Mouse (Mus musculus): ENCODE results near the gene Fhad1.
A peak's percentile ranks its signal among the peaks of the same experiment; 100 is the strongest.
"Not testable (repeated sequence)": the region's sequence is repeated elsewhere in the genome, so short reads cannot be mapped to it uniquely, and the experiment has no call there.

The Fhad1 gene

GRCm38 (mm10) chr4:142039662-142040353 is 24.9 kb upstream of the Fhad1 start:
- no peak for DNase-seq (ENCODE audit: low read depth)

GRCm38 (mm10) chr4:142037897-142038296 is 23.0 kb upstream of the Fhad1 start:
- no peak for DNase-seq (ENCODE audit: low read depth)

- DNase-seq (ENCODE audit: low read depth), result no peak
Observed at GRCm38 (mm10) chr4:142028533-142028932, 13.7 kb upstream of the Fhad1 start.

GRCm38 (mm10) chr4:142026965-142027364 is 12.1 kb upstream of the Fhad1 start:
- DNase-seq (ENCODE audit: low read depth), result no peak

- DNase-seq (ENCODE audit: low read depth), result no peak
Observed at GRCm38 (mm10) chr4:142024536-142024935, 9.7 kb upstream of the Fhad1 start.

GRCm38 (mm10) chr4:142023166-142023565 is 8.3 kb upstream of the Fhad1 start:
- DNase-seq (ENCODE audit: low read depth), result no peak

GRCm38 (mm10) chr4:142017686-142018085 is 2.8 kb upstream of the Fhad1 start:
- no peak for DNase-seq (ENCODE audit: low read depth)

- DNase-seq (ENCODE audit: low read depth), result no peak
Observed at GRCm38 (mm10) chr4:142011236-142011635, 3.6 kb downstream of the Fhad1 start.

GRCm38 (mm10) chr4:142010441-142010840 is 4.4 kb downstream of the Fhad1 start:
- no peak for DNase-seq (ENCODE audit: low read depth)

GRCm38 (mm10) chr4:142008206-142008605 is 6.7 kb downstream of the Fhad1 start:
- DNase-seq (ENCODE audit: low read depth), result no peak

GRCm38 (mm10) chr4:142000581-142000980 is 14.3 kb downstream of the Fhad1 start:
- no peak for DNase-seq (ENCODE audit: low read depth)

- DNase-seq (ENCODE audit: low read depth), result no peak
Observed at GRCm38 (mm10) chr4:141999494-142000074, 15.3 kb downstream of the Fhad1 start.

- peak; percentile 32 for DNase-seq (ENCODE audit: low read depth)
Observed at GRCm38 (mm10) chr4:141998282-141998821, 16.5 kb downstream of the Fhad1 start.

- DNase-seq (ENCODE audit: low read depth), result no peak
Observed at GRCm38 (mm10) chr4:141996880-141997279, 18.0 kb downstream of the Fhad1 start.

- no peak for DNase-seq (ENCODE audit: low read depth)
Observed at GRCm38 (mm10) chr4:141996086-141996485, 18.8 kb downstream of the Fhad1 start.

GRCm38 (mm10) chr4:141994062-141994471 is 20.8 kb downstream of the Fhad1 start:
- not testable (repeated sequence) for DNase-seq (ENCODE audit: low read depth)

GRCm38 (mm10) chr4:141993347-141994061 is 21.4 kb downstream of the Fhad1 start:
- no peak for DNase-seq (ENCODE audit: low read depth)

- no peak for DNase-seq (ENCODE audit: low read depth)
Observed at GRCm38 (mm10) chr4:141992530-141993204, 22.2 kb downstream of the Fhad1 start.

GRCm38 (mm10) chr4:141988178-141988577 is 26.7 kb downstream of the Fhad1 start:
- no peak for DNase-seq (ENCODE audit: low read depth)

- no peak for DNase-seq (ENCODE audit: low read depth)
Observed at GRCm38 (mm10) chr4:141983689-141984088, 31.2 kb downstream of the Fhad1 start.

- no peak for DNase-seq (ENCODE audit: low read depth)
Observed at GRCm38 (mm10) chr4:141981475-141981874, 33.4 kb downstream of the Fhad1 start.

GRCm38 (mm10) chr4:141978582-141978981 is 36.3 kb downstream of the Fhad1 start:
- no peak for DNase-seq (ENCODE audit: low read depth)
